Mouse (Mus musculus) layer of hippocampus, postnatal 14 days (tissue): ENCODE results near the gene Fhdc1. TPM values are rescaled to one million over a fixed set of nuclear protein-coding genes. Genes with fewer than 3 reads are reported as not detected.

Experiments
- DNase-seq, 2 experiments: peaks; one replicate each; pipeline ENCODE4 v3.0.0; 2021 to 2022; ENCODE audit warnings: low spot score in 2 of 2, mixed read lengths in 1 of 2
- long read RNA-seq, 2 experiments: library from polyadenylated mRNA; stranded (forward); transcript quantifications; one replicate each; pipeline ENCODE4 v2.0.0; 2021
- total RNA-seq, 2 experiments: library from RNA; stranded (reverse); gene quantifications; 2 replicates each; pipeline ENCODE4 v1.2.3; 2021

Fhdc1 gene
- 1 to 10 TPM; 2.4 to 3.4 TPM for total RNA-seq
- long read RNA-seq, experiment 1, full-length matches to known transcripts: 2 of 3 reads
- long read RNA-seq, experiment 1, partial matches to known transcripts: 0 of 3 reads
- long read RNA-seq, experiment 1, other reads (novel, unspliced or antisense): 1 of 3 reads
- long read RNA-seq, experiment 2, full-length matches to known transcripts: 1 of 2 reads
- long read RNA-seq, experiment 2, partial matches to known transcripts: 0 of 2 reads
- long read RNA-seq, experiment 2, other reads (novel, unspliced or antisense): 1 of 2 reads

- no peak for DNase-seq
These were observed at the start of gene Fhdc1 for GRCm38 (mm10) chr3:84480006-84480897. Fhdc1 (minus strand) TSS chr3:84480429.

DNA sequence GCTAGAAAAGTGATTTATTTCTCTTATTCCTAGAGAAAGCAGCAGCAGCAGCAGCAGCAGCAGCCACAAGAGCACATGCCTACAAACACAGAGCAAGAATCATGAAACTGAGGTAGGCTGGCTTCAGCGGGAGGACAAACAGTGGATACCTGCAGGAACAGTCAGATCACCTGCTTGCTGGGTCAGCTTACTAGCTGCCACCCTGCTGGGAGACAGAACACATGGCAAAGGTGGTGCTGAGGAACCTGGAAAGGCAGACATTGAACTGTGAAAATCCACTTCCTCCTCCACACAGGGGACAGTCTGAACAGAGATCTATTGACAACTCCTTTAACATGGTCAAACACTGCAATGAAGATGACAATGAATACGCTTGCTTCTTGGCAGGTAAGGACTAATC is 48.8 kb upstream of the Fhdc1 start:
- DNase-seq: no peak

DNA sequence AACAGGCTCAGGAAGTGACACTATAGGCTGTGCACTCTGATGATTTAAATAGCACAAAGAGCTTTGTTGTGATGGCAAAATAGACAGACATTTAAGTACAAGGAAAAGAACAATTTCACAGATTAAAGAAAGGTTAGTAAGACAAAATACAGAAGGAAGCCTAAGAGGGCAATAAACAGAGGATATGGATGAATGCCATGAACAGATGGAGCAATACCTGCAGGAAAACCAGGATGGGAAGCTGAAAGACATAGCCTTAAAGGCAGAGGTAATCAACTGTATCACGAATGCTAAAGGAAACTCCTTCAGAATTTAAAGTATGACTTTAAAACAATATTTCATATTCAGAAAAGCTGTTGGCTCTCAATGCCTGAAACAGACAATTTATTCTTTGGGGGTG is 44.7 kb upstream of the Fhdc1 start:
- no peak for DNase-seq

- no peak for DNase-seq
These were observed 35.9 kb upstream of the Fhdc1 start for GRCm38 (mm10) chr3:84516163-84516562.

GRCm38 (mm10) chr3:84512774-84513515 is 32.7 kb upstream of the Fhdc1 start:
- DNase-seq: no peak

DNA sequence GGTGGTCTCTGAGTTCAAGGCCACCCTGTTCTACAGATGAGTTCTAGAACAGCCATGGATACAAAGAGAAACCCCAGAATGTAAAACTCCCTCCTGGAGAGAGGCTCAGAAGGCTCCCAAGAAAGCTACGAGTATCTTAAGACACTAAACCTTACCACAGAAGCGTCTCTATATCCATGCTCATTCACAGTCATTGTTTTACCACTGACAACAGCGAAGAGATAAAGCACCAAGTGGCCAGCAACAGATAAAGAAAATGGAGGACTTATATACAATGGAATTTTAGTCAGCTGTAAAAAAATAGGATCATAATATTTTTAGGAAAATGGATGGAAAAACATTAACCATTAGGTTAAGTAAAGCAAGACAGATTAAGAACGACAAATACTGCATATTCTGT is 25.0 kb upstream of the Fhdc1 start:
- DNase-seq: no peak

GRCm38 (mm10) chr3:84504291-84504690 is 24.1 kb upstream of the Fhdc1 start:
- DNase-seq: no peak

- no peak for DNase-seq
These were observed 21.9 kb upstream of the Fhdc1 start for GRCm38 (mm10) chr3:84502101-84502500.

GRCm38 (mm10) chr3:84500491-84500890 is 20.3 kb upstream of the Fhdc1 start:
- DNase-seq: no peak

GRCm38 (mm10) chr3:84497718-84498117 is 17.5 kb upstream of the Fhdc1 start:
- DNase-seq: no peak

GRCm38 (mm10) chr3:84492657-84493056 is 12.4 kb upstream of the Fhdc1 start:
- no peak for DNase-seq

DNA sequence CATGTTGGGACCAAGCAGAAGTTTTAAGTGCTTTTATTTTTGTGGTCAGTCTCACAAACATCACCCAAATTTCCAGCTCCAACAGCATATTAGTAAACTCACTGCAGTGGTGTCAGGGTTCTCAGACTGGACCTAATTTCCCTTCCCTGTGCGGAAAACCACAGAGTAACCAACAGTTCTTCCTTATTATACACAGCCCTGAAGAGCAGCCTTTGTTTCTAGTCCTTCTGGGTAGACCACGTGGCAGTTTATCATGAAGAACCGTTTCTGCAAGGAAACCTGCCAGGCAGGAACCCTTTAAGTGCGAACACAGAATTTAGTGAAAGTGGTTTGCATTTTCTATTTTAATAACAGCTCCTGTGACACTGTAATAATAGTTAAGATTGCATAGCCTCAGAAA is 11.9 kb upstream of the Fhdc1 start:
- no peak for DNase-seq

DNA sequence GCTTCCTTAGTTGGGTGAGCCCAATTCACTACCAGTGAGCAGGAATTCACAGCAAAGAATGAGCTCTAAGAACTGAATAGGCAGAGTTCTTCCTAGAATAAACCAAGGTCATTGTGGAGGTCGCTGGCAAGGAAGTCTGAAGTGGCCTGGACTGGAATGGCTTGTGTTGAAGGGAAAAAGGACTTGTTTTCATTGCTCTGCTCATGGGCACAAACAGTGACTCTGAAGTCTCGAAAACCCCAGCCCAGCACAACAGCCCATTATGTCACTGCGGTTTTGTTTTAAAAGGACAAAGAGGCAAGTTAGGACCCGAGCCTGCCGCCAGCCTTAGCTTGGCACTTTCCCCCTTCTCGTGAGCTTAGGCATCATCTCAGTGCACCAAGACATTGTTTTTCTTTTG is 8.5 kb upstream of the Fhdc1 start:
- DNase-seq: peak in 1 of 2 experiments; percentile 53

- DNase-seq: no peak
These were observed 4.7 kb upstream of the Fhdc1 start for GRCm38 (mm10) chr3:84484891-84485290.

- DNase-seq: no peak
These were observed 4.1 kb upstream of the Fhdc1 start for GRCm38 (mm10) chr3:84484333-84484732.

DNA sequence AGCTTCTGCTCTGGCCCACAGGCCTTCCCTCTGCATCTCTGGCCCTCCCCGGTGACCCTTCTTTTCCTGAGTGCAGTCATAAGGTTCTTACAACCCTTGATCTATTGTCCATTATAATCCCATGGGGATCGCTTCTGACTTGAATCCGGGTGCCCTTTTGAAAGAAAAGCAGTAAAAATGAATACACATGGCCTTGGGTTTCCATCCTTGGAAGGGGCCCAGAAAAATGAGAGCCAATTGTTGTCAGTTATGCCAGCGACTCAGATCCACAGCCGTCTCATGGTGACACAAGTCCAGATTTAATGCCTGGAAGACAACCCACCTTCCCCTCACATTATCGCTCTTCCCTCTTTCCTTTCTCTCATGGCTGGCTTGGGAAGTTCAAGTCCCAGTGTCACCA is 1.9 kb upstream of the Fhdc1 start:
- DNase-seq: no peak

GRCm38 (mm10) chr3:84481104-84481503 is 875 bp upstream of the Fhdc1 start:
- peak in 1 of 2 experiments; percentile 33 for DNase-seq

- DNase-seq: peak in 1 of 2 experiments; percentile 20
These were observed 780 bp downstream of the Fhdc1 start for GRCm38 (mm10) chr3:84479293-84480005.

GRCm38 (mm10) chr3:84478896-84479292 is 1.3 kb downstream of the Fhdc1 start:
- DNase-seq: no peak

DNA sequence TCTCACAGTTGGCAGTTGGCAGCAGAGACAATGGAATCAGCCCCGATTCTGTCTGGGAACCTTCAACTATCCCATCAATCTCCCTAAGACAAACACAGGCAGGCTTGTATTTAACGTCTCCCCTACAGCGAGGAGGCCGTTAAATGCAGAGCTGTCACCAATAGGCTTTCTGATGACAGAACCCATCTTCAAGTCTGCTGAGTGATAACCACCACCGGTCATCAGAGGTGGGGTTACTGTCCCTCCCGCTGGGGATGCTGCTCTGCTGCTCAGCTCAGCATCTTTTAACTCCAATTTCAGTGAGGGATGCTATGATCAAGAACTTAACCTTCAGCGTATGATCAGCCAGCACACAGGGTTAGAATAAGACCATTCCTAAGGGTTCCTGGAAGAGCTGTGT is 2.0 kb downstream of the Fhdc1 start:
- no peak for DNase-seq

DNA sequence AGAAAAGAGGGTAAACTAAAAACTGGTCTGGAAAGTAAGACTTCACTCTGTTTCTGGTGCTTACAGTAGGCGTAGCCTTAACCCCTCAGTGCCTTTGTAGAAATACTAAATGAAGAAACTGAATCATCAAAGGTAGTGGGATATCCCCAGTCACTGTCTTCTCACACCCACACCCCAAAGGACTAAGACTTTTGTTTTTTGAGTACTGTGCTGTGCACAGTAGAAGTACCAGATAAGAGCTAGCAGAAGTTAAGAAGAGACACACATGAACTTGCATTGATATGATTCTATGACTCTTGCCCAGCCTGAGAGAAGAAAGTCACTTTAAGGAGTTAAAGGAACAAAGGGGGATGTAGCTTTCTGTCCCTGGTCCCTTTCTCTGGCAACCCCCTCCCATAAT is 2.7 kb downstream of the Fhdc1 start:
- no peak for DNase-seq
